Mouse (Mus musculus): ENCODE data around the gene Stmn1. TPM values are rescaled to one million over a fixed set of nuclear protein-coding genes. Genes with fewer than 3 reads are reported as not detected.
A peak's percentile ranks its signal among the peaks of the same experiment; 100 is the strongest.

Stmn1 gene
- total and polyA plus RNA-seq, 2 experiments from 2014 or later: 1,269 to 6,261 TPM

GRCm38 (mm10) chr4:134453619-134454400 is 14.3 kb upstream of the Stmn1 start:
- Histone ChIP-seq H3K27ac (ENCODE audit: low read depth, low read length) (no peak overlapping the region), H3K36me3 (ENCODE audit: insufficient read depth, low read length) (no peaks in the 10 kb centered on the region), H3K4me3 (ENCODE audit: low read depth, low read length) (no peak overlapping the region), H3K4me2 (ENCODE audit: low read depth, low read length, poor library complexity, severe bottlenecking) (peak overlapping the region; percentile 24; the same call in 1 of the 2 replicates), H3K9ac (replicated peaks; ENCODE audit: low read length, poor library complexity, severe bottlenecking) (0 out of 2 replicates have a peak overlapping the region, but pooled peaks have one; percentile 19), H3K4me1 (ENCODE audit: insufficient read depth, low read length) (peaks cover 23% of the 10 kb centered on the region), H3K27me3 (ENCODE audit: insufficient read depth, low read length) (no peaks in the 10 kb centered on the region), H3K9me3 (ENCODE audit: low read length) (no peaks in the 10 kb centered on the region)
- ATAC-seq (ENCODE audit: low FRiP score): no peak
- TF ChIP-seq CTCF (IDR thresholded peaks at IDR 0.05): no peak
- 24% methylated on average over 34 of the region's 34 CpGs for WGBS
- DNase-seq (ENCODE audit: low spot score): no peak

GRCm38 (mm10) chr4:134455310-134455709 is 12.8 kb upstream of the Stmn1 start:
- Histone ChIP-seq H3K9me3 (ENCODE audit: low read length) (no peaks in the 10 kb centered on the region), H3K27ac (ENCODE audit: low read depth, low read length) (no peak overlapping the region), H3K36me3 (ENCODE audit: insufficient read depth, low read length) (no peaks in the 10 kb centered on the region), H3K9ac (replicated peaks; ENCODE audit: low read length, poor library complexity, severe bottlenecking) (no peak overlapping the region), H3K4me3 (ENCODE audit: low read depth, low read length) (no peak overlapping the region), H3K4me2 (ENCODE audit: low read depth, low read length, poor library complexity, severe bottlenecking) (no peak overlapping the region), H3K4me1 (ENCODE audit: insufficient read depth, low read length) (peaks cover 14% of the 10 kb centered on the region), H3K27me3 (ENCODE audit: insufficient read depth, low read length) (no peaks in the 10 kb centered on the region)
- ATAC-seq (ENCODE audit: low FRiP score) (no peak), DNase-seq (ENCODE audit: low spot score) (no peak)
- 49% methylated on average over 6 of the region's 6 CpGs for WGBS
- TF ChIP-seq CTCF (IDR thresholded peaks at IDR 0.05): no peak

DNA sequence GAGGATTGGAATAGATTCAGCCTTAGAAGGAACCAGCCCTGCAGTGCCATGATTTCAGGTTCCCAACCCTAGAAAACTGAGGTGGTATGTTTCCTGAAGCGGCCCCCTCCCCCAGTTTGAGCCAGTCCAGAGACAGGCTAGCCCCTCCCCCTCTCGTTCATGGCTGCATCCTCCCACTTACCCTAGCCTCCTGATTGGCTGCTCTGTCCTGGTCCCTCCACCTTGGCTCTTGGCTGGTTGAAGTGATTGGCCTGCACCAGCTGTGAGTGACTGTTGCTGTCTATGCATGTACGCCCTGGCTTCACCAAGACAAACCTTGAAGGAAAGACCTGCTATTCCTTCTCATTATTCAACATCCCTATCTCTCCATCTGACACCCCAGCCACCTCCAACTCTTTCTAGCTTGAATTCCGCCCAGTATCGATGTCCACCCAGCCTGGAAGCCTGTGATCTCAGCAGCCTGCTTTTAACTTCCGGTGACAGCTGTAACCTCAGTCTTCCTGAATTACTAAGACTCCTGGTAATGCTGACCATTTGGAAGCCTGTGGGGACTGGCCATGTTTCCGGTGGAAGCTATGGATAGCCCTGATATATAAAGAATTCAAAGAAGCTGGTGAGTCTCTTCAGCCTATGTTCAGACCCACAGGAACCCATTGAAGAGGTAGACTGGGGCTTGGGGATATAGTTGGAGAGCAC is 10.8 kb upstream of the Stmn1 start:
- H3K4me1 ChIP-seq (ENCODE audit: insufficient read depth, low read length): 0 out of 2 replicates have a peak, but pooled peaks cover 2% of the 10 kb centered on the region
- no peak for ATAC-seq (ENCODE audit: low FRiP score)
- no peak for TF ChIP-seq CTCF (IDR thresholded peaks at IDR 0.05)
- H3K4me3 ChIP-seq (ENCODE audit: low read depth, low read length): no peak overlapping the region
- DNase-seq (ENCODE audit: low spot score): no peak
- no peaks in the 10 kb centered on the region for H3K9me3 ChIP-seq (ENCODE audit: low read length)
- H3K27ac ChIP-seq (ENCODE audit: low read depth, low read length): no peak overlapping the region
- WGBS: 71% methylated on average over 7 of the region's 7 CpGs
- H3K4me2 ChIP-seq (ENCODE audit: low read depth, low read length, poor library complexity, severe bottlenecking): no peak overlapping the region
- H3K27me3 ChIP-seq (ENCODE audit: insufficient read depth, low read length): no peaks in the 10 kb centered on the region
- no peak overlapping the region for H3K9ac ChIP-seq (replicated peaks; ENCODE audit: low read length, poor library complexity, severe bottlenecking)
- no peaks in the 10 kb centered on the region for H3K36me3 ChIP-seq (ENCODE audit: insufficient read depth, low read length)

- 78% methylated on average over 5 of the region's 5 CpGs for WGBS
- no peak for TF ChIP-seq CTCF (IDR thresholded peaks at IDR 0.05)
- Histone ChIP-seq H3K27me3 (ENCODE audit: insufficient read depth, low read length) (no peaks in the 10 kb centered on the region), H3K4me2 (ENCODE audit: low read depth, low read length, poor library complexity, severe bottlenecking) (no peak overlapping the region), H3K4me1 (ENCODE audit: insufficient read depth, low read length) (no peaks in the 10 kb centered on the region), H3K4me3 (ENCODE audit: low read depth, low read length) (no peak overlapping the region), H3K9ac (replicated peaks; ENCODE audit: low read length, poor library complexity, severe bottlenecking) (no peak overlapping the region), H3K27ac (ENCODE audit: low read depth, low read length) (no peak overlapping the region), H3K36me3 (ENCODE audit: insufficient read depth, low read length) (no peaks in the 10 kb centered on the region), H3K9me3 (ENCODE audit: low read length) (no peaks in the 10 kb centered on the region)
- DNase-seq (ENCODE audit: low spot score): no peak
- ATAC-seq (ENCODE audit: low FRiP score): no peak
These were observed 9.3 kb upstream of the Stmn1 start for GRCm38 (mm10) chr4:134458856-134459255.

GRCm38 (mm10) chr4:134460277-134460676 is 7.8 kb upstream of the Stmn1 start:
- Histone ChIP-seq H3K4me2 (ENCODE audit: low read depth, low read length, poor library complexity, severe bottlenecking) (no peak overlapping the region), H3K4me3 (ENCODE audit: low read depth, low read length) (no peak overlapping the region), H3K4me1 (ENCODE audit: insufficient read depth, low read length) (0 out of 2 replicates have a peak, but pooled peaks cover 6% of the 10 kb centered on the region), H3K27ac (ENCODE audit: low read depth, low read length) (no peak overlapping the region), H3K9me3 (ENCODE audit: low read length) (no peaks in the 10 kb centered on the region), H3K36me3 (ENCODE audit: insufficient read depth, low read length) (no peaks in the 10 kb centered on the region), H3K9ac (replicated peaks; ENCODE audit: low read length, poor library complexity, severe bottlenecking) (no peak overlapping the region), H3K27me3 (ENCODE audit: insufficient read depth, low read length) (no peaks in the 10 kb centered on the region)
- 84% methylated on average over 10 of the region's 10 CpGs for WGBS
- ATAC-seq (ENCODE audit: low FRiP score) (no peak), DNase-seq (ENCODE audit: low spot score) (no peak)
- TF ChIP-seq CTCF (IDR thresholded peaks at IDR 0.05): no peak

GRCm38 (mm10) chr4:134461252-134461651 is 6.9 kb upstream of the Stmn1 start:
- no peak for ATAC-seq (ENCODE audit: low FRiP score)
- WGBS: 90% methylated on average over 5 of the region's 5 CpGs

More at GRCm38 (mm10) chr4:134461252-134461651, 6.9 kb upstream of the Stmn1 start:
- no peak for DNase-seq (ENCODE audit: low spot score)
- Histone ChIP-seq H3K36me3 (ENCODE audit: insufficient read depth, low read length) (no peaks in the 10 kb centered on the region), H3K9ac (replicated peaks; ENCODE audit: low read length, poor library complexity, severe bottlenecking) (no peak overlapping the region), H3K27ac (ENCODE audit: low read depth, low read length) (no peak overlapping the region), H3K27me3 (ENCODE audit: insufficient read depth, low read length) (no peaks in the 10 kb centered on the region), H3K4me2 (ENCODE audit: low read depth, low read length, poor library complexity, severe bottlenecking) (no peak overlapping the region), H3K4me3 (ENCODE audit: low read depth, low read length) (no peak overlapping the region), H3K9me3 (ENCODE audit: low read length) (no peaks in the 10 kb centered on the region), H3K4me1 (ENCODE audit: insufficient read depth, low read length) (0 out of 2 replicates have a peak, but pooled peaks cover 7% of the 10 kb centered on the region)
- no peak for TF ChIP-seq CTCF (IDR thresholded peaks at IDR 0.05)

Data from midbrain, postnatal 0 days (tissue).